ENCODE assay signal across 21 mouse cellular contexts in genomic region chr3:97358448-97358847, GRCm38 (mm10).
DNase-seq lines count a peak whose midpoint lies in the region; TF ChIP-seq lines count a peak whose summit lies in the region.
"Had no signal": no experiment of that assay in that cellular context is flagged by ENCODE, and none has a peak within 500 bp of the region (broad histone marks: within the 10 kb centered on the region; RNA-seq: fewer than 3 reads in every experiment).

No protein-coding gene starts in this region.

- H3K27ac ChIP-seq in heart, adult 2 months: no peak overlapping the region
- H3K27ac ChIP-seq: embryonic facial prominence, embryonic 10.5 days; embryonic facial prominence, embryonic 13.5 days; forebrain, embryonic 12.5 days; forebrain, embryonic 15.5 days; hindbrain, embryonic 13.5 days had no signal

- no peak overlapping the region for H3K9ac ChIP-seq in heart, adult 2 months (ENCODE audit: low read depth, low read length)
- H3K9ac ChIP-seq: embryonic facial prominence, embryonic 13.5 days; forebrain, embryonic 12.5 days; forebrain, embryonic 15.5 days; hindbrain, embryonic 13.5 days had no signal

- DNase-seq in heart, adult 11 months: peak; percentile 50
- DNase-seq in heart, adult 2 months: no peak
- DNase-seq in ES-CJ7 (ENCODE audit: low read depth, low spot score) (peak; percentile 28), ZHBTc4 (ENCODE audit: low read depth, low spot score) (peak; percentile 40)
- DNase-seq in layer of hippocampus, adult 11-12 months (ENCODE audit: low spot score): no peak
- DNase-seq in layer of hippocampus, adult 18-20 months (ENCODE audit: low spot score in 2 of 2): no peak
- DNase-seq: adrenal gland, adult 2 months; adrenal gland, postnatal 25 days; cerebellum, adult 11-12 months; cerebellum, adult 8-10 months; cerebellum, postnatal 10 days; cerebellum, postnatal 36 days; embryo, embryonic 11 days; gastrocnemius, postnatal 25 days had no signal

- H3K4me3 ChIP-seq in heart, adult 2 months: no peak overlapping the region
- H3K4me3 ChIP-seq: embryonic facial prominence, embryonic 10.5 days; embryonic facial prominence, embryonic 13.5 days; erythroblast, embryonic 14.5 days; forebrain, embryonic 12.5 days; forebrain, embryonic 15.5 days; hindbrain, embryonic 13.5 days had no signal

- no peaks in the 10 kb centered on the region for H3K36me3 ChIP-seq in heart, adult 2 months (ENCODE audit: control insufficient read depth, insufficient read depth, low read length)
- H3K36me3 ChIP-seq: embryonic facial prominence, embryonic 10.5 days; embryonic facial prominence, embryonic 13.5 days; forebrain, embryonic 12.5 days; forebrain, embryonic 15.5 days; G1E; hindbrain, embryonic 13.5 days had no signal

- intact Hi-C loops in heart, adult 2 months (cut with DNase I): no loop called here

- no peak for TF ChIP-seq POLR2A in heart, adult 2 months (IDR thresholded peaks at IDR 0.05; ENCODE audit: insufficient read depth, low read depth, low read length)

- H3K27me3 ChIP-seq in heart, adult 2 months (ENCODE audit: control insufficient read depth, insufficient read depth, low read length): no peaks in the 10 kb centered on the region
- H3K27me3 ChIP-seq: embryonic facial prominence, embryonic 13.5 days; forebrain, embryonic 12.5 days; forebrain, embryonic 15.5 days; hindbrain, embryonic 13.5 days had no signal

- no peak for TF ChIP-seq CTCF in heart, adult 2 months (IDR thresholded peaks at IDR 0.05)

- H3K79me2 ChIP-seq in heart, adult 2 months (replicated peaks; ENCODE audit: control insufficient read depth, insufficient read depth, low read length): no peaks in the 10 kb centered on the region

- WGBS in heart, adult 2 months: 90% methylated on average over 1 of the region's 1 CpGs

- H3K4me1 ChIP-seq in heart, adult 2 months (ENCODE audit: control insufficient read depth, insufficient read depth, low read length): no peaks in the 10 kb centered on the region
- H3K4me1 ChIP-seq: embryonic facial prominence, embryonic 10.5 days; forebrain, embryonic 15.5 days; hindbrain, embryonic 13.5 days had no signal

- no peak for TF ChIP-seq EP300 in heart, adult 2 months (IDR thresholded peaks at IDR 0.05; ENCODE audit: insufficient read depth, low read depth, low read length)

Comparison
In these comparisons a context has a peak if more than half of its experiments do, and no peak if none do; other contexts are left out.
1. DNase-seq: peak in heart, adult 11 months (single experiment), ES-CJ7 (single experiment) and ZHBTc4 (single experiment); none in heart, adult 2 months (0 of 2), layer of hippocampus, adult 11-12 months (single experiment) and layer of hippocampus, adult 18-20 months (0 of 2).